Mouse (Mus musculus): ENCODE data around the gene Nkd2. TPM values are rescaled to one million over a fixed set of nuclear protein-coding genes. Genes with fewer than 3 reads are reported as not detected.
A peak's percentile ranks its signal among the peaks of the same experiment; 100 is the strongest.

Nkd2 gene
- polyA plus RNA-seq, 1 experiment, result 3.2 TPM

DNA sequence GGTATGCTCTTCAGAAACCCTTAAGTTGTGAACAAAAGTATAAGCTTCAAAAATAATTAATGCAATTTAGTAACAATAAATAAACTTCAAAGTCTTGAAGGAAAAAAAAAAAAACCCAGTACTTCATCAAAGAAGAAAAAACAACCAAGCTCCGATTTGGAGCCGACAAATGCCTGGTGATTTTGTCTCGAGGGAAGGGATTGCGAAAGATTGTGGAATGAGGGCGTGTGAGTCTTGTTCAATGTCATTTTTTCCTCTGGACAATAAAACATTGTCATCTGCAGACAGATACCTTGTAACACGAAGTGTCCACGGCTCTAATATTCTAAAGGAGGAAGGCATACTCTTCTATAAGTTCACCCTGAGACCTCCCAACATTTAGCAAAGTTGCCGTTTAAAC, 33.9 kb upstream of the Nkd2 start:
- TF ChIP-seq CTCF (IDR thresholded peaks at IDR 0.05; ENCODE audit: low read depth, low read length) (no peak), EP300 (IDR thresholded peaks at IDR 0.05; ENCODE audit: insufficient read depth, low read depth, low read length) (no peak), POLR2A (IDR thresholded peaks at IDR 0.05; ENCODE audit: insufficient read depth, low read length) (no peak)
- no peaks in the 10 kb centered on the region for H3K9me3 ChIP-seq (replicated peaks; ENCODE audit: control insufficient read depth, insufficient read depth, low read length, poor library complexity, severe bottlenecking)
- H3K27ac ChIP-seq (ENCODE audit: insufficient read depth, low read length), result no peak overlapping the region

DNA sequence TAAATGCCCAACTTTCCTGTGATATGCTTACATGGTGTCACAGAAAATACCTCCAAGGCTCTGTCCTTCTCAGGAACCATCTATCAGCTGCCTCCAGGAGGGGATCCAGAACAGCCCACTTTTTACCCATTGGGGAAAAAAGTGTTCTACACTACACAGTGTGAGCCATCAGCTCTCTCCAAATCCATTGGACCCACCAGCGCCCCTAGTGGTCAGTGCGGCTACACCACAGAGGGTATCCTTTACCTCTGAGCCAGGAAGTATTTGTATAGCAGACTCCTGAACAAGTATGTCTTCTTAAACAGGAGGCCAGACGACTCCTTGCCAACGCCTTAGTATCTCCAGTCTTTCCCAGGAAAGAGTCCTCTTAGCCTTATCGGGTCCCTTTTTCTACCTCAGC, 32.4 kb upstream of the Nkd2 start:
- no peak for TF ChIP-seq POLR2A (IDR thresholded peaks at IDR 0.05; ENCODE audit: insufficient read depth, low read length)
- peak; percentile 15 for TF ChIP-seq CTCF (IDR thresholded peaks at IDR 0.05; ENCODE audit: low read depth, low read length)
- no peak for TF ChIP-seq EP300 (IDR thresholded peaks at IDR 0.05; ENCODE audit: insufficient read depth, low read depth, low read length)
- no peak overlapping the region for H3K27ac ChIP-seq (ENCODE audit: insufficient read depth, low read length)

More for the DNA sequence above, 33.9 kb upstream of the Nkd2 start:
- Histone ChIP-seq H3K36me3 (ENCODE audit: control insufficient read depth, insufficient read depth, low read length, poor library complexity, severe bottlenecking) (no peaks in the 10 kb centered on the region), H3K9ac (ENCODE audit: low read depth, poor library complexity, severe bottlenecking) (no peak overlapping the region), H3K27me3 (ENCODE audit: control insufficient read depth, insufficient read depth, low read length, poor library complexity, severe bottlenecking) (no peaks in the 10 kb centered on the region; the same call in 1 of the 2 replicates), H3K4me1 (ENCODE audit: control insufficient read depth, insufficient read depth, low read length) (no peaks in the 10 kb centered on the region), H3K4me3 (ENCODE audit: low read depth, low read length) (no peak overlapping the region)

DNA sequence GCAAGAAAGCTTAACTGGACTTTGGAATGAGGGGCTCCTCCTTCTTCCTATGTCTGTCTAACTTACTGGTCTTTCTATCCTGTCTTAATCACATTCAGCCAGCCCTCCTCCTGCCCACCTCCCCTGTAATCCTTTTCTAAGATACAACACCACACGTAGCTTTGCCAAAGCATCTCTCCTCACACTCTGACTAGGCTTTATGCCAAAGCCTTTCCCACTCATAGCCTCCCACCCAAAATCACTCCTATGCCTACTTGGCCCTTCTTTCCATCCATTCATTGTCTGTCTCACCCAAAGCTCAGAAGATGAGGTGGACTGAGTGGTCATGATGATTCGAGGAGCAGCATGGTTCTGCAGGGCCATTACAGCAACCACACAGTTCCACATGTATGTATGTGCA, 24.7 kb upstream of the Nkd2 start:
- no peaks in the 10 kb centered on the region for H3K36me3 ChIP-seq (ENCODE audit: control insufficient read depth, insufficient read depth, low read length, poor library complexity, severe bottlenecking)
- TF ChIP-seq CTCF (IDR thresholded peaks at IDR 0.05; ENCODE audit: low read depth, low read length) (no peak), EP300 (IDR thresholded peaks at IDR 0.05; ENCODE audit: insufficient read depth, low read depth, low read length) (no peak), POLR2A (IDR thresholded peaks at IDR 0.05; ENCODE audit: insufficient read depth, low read length) (no peak)
- H3K27ac ChIP-seq (ENCODE audit: insufficient read depth, low read length), result no peak overlapping the region

More for the DNA sequence above, 32.4 kb upstream of the Nkd2 start:
- no peak overlapping the region for H3K9ac ChIP-seq (ENCODE audit: low read depth, poor library complexity, severe bottlenecking)
- H3K4me1 ChIP-seq (ENCODE audit: control insufficient read depth, insufficient read depth, low read length), result no peaks in the 10 kb centered on the region
- no peaks in the 10 kb centered on the region for H3K36me3 ChIP-seq (ENCODE audit: control insufficient read depth, insufficient read depth, low read length, poor library complexity, severe bottlenecking)
- no peaks in the 10 kb centered on the region for H3K9me3 ChIP-seq (replicated peaks; ENCODE audit: control insufficient read depth, insufficient read depth, low read length, poor library complexity, severe bottlenecking)
- no peaks in the 10 kb centered on the region; the same call in 1 of the 2 replicates for H3K27me3 ChIP-seq (ENCODE audit: control insufficient read depth, insufficient read depth, low read length, poor library complexity, severe bottlenecking)
- H3K4me3 ChIP-seq (ENCODE audit: low read depth, low read length), result no peak overlapping the region

DNA sequence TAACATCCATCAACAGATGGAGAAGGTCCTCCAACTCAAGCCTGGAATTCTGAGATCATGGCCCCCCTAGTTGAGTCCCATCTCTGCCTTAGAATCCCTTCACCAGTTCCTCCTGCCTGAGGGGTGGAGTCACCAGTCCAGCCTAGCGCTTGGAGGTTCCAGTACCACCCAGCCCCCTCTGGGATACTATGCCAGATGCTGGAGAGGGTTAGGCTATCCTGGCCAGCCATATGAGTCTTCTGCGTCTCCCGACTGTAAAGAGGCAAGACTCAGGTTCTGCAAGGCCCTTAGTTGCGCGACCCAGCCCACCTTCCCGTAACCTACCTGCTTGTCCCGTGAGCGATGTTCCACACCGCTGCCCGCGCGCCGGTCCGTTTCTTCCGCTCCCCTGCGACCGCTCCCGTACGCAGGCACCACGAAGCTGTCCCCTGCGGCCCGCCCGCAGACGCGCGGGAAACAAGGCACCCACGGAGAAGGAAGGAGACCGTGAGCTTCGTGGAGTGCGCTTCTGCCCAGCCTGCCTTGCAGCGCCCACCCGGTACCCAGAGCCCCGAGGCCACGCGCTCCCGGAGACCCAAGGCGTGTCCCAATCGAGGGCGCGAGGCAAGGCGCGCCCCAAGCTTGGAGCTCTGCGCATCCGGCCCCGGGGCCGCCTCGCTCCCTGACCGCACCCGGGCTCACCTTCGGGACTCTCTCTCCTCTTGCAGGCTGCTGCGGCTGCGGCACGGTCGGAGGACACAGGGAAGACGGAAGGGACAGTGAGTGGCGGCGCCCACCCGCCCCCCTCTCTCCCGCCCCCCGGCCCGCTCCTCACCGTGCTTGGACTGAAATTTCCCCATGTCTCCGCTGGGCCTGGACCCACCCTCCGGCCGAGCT, 604 bp downstream of the Nkd2 start:
- no peak for TF ChIP-seq EP300 (IDR thresholded peaks at IDR 0.05; ENCODE audit: insufficient read depth, low read depth, low read length)
- TF ChIP-seq POLR2A (IDR thresholded peaks at IDR 0.05; ENCODE audit: insufficient read depth, low read length), result no peak
- no peak for TF ChIP-seq CTCF (IDR thresholded peaks at IDR 0.05; ENCODE audit: low read depth, low read length)
- peak overlapping the region; percentile 85 for H3K9ac ChIP-seq (ENCODE audit: low read depth, poor library complexity, severe bottlenecking)
- peaks cover 3% of the 10 kb centered on the region for H3K27me3 ChIP-seq (ENCODE audit: control insufficient read depth, insufficient read depth, low read length, poor library complexity, severe bottlenecking)
- H3K27ac ChIP-seq (ENCODE audit: insufficient read depth, low read length), result no peak overlapping the region
- H3K4me1 ChIP-seq (ENCODE audit: control insufficient read depth, insufficient read depth, low read length), result no peaks in the 10 kb centered on the region
- H3K4me3 ChIP-seq (ENCODE audit: low read depth, low read length), result peak overlapping the region; percentile 92
- no peaks in the 10 kb centered on the region for H3K36me3 ChIP-seq (ENCODE audit: control insufficient read depth, insufficient read depth, low read length, poor library complexity, severe bottlenecking)
- no peaks in the 10 kb centered on the region for H3K9me3 ChIP-seq (replicated peaks; ENCODE audit: control insufficient read depth, insufficient read depth, low read length, poor library complexity, severe bottlenecking)

More for the DNA sequence above, 24.7 kb upstream of the Nkd2 start:
- H3K9ac ChIP-seq (ENCODE audit: low read depth, poor library complexity, severe bottlenecking), result no peak overlapping the region
- H3K4me3 ChIP-seq (ENCODE audit: low read depth, low read length), result no peak overlapping the region
- no peaks in the 10 kb centered on the region for H3K27me3 ChIP-seq (ENCODE audit: control insufficient read depth, insufficient read depth, low read length, poor library complexity, severe bottlenecking)
- H3K9me3 ChIP-seq (replicated peaks; ENCODE audit: control insufficient read depth, insufficient read depth, low read length, poor library complexity, severe bottlenecking), result no peaks in the 10 kb centered on the region
- H3K4me1 ChIP-seq (ENCODE audit: control insufficient read depth, insufficient read depth, low read length), result no peaks in the 10 kb centered on the region

DNA sequence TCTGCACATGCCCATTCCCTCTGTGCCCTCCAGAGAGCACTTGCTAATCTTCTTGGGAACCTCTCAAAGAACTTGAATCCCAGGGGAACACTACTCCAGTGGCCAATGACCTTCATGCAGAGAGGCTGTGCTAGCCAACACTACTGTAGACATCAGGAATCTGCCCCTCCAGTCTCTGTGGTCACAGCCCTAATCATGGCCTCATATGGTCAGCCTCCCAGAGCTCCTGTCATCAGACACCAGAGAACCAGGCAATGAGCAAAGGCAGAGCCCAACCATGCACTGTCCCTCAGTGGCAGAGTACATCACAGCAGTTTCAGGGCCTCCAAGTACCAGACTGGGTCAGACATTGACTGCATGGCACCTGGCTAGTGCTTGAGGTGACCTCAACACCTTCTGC, 4.7 kb downstream of the Nkd2 start:
- Histone ChIP-seq H3K4me3 (ENCODE audit: low read depth, low read length) (no peak overlapping the region), H3K9ac (ENCODE audit: low read depth, poor library complexity, severe bottlenecking) (no peak overlapping the region), H3K36me3 (ENCODE audit: control insufficient read depth, insufficient read depth, low read length, poor library complexity, severe bottlenecking) (no peaks in the 10 kb centered on the region), H3K4me1 (ENCODE audit: control insufficient read depth, insufficient read depth, low read length) (no peaks in the 10 kb centered on the region), H3K9me3 (replicated peaks; ENCODE audit: control insufficient read depth, insufficient read depth, low read length, poor library complexity, severe bottlenecking) (no peaks in the 10 kb centered on the region), H3K27ac (ENCODE audit: insufficient read depth, low read length) (no peak overlapping the region), H3K27me3 (ENCODE audit: control insufficient read depth, insufficient read depth, low read length, poor library complexity, severe bottlenecking) (peaks cover 3% of the 10 kb centered on the region)
- no peak for TF ChIP-seq CTCF (IDR thresholded peaks at IDR 0.05; ENCODE audit: low read depth, low read length)
- TF ChIP-seq EP300 (IDR thresholded peaks at IDR 0.05; ENCODE audit: insufficient read depth, low read depth, low read length), result no peak
- no peak for TF ChIP-seq POLR2A (IDR thresholded peaks at IDR 0.05; ENCODE audit: insufficient read depth, low read length)

DNA sequence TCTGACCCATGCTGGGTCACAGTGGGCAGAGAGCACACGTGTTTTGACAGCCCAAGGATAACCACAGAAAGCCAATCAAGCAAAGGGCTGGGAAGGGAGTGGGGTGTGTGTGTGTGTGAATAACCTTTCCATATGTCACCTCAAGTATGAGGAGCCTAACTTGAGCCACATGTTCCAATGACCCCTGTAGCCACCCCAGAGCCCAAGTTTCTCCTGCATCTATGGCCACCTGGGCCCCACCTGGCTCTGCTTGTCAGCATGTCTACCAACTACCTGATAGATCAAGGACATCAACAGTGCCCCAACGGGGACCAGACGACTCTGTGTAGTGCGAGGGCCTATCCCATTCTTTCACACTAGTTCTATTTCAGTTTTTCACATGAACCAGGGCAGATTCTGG, 7.7 kb downstream of the Nkd2 start:
- no peak overlapping the region for H3K9ac ChIP-seq (ENCODE audit: low read depth, poor library complexity, severe bottlenecking)
- no peaks in the 10 kb centered on the region for H3K27me3 ChIP-seq (ENCODE audit: control insufficient read depth, insufficient read depth, low read length, poor library complexity, severe bottlenecking)
- no peaks in the 10 kb centered on the region for H3K9me3 ChIP-seq (replicated peaks; ENCODE audit: control insufficient read depth, insufficient read depth, low read length, poor library complexity, severe bottlenecking)
- H3K4me1 ChIP-seq (ENCODE audit: control insufficient read depth, insufficient read depth, low read length), result no peaks in the 10 kb centered on the region
- H3K36me3 ChIP-seq (ENCODE audit: control insufficient read depth, insufficient read depth, low read length, poor library complexity, severe bottlenecking), result no peaks in the 10 kb centered on the region
- no peak overlapping the region for H3K27ac ChIP-seq (ENCODE audit: insufficient read depth, low read length)
- H3K4me3 ChIP-seq (ENCODE audit: low read depth, low read length), result no peak overlapping the region
- TF ChIP-seq EP300 (IDR thresholded peaks at IDR 0.05; ENCODE audit: insufficient read depth, low read depth, low read length), result no peak
